Mouse (Mus musculus) midbrain, embryonic 11.5 days (tissue): ENCODE results near the gene Dgat2. TPM values are rescaled to one million over a fixed set of nuclear protein-coding genes. Genes with fewer than 3 reads are reported as not detected.

ENCODE experiments used
- ATAC-seq: fragments of 200-750 bp; cut with Nextera tagmentation; 2 replicates; pipeline ENCODE4 v1.8.0; 2017; ENCODE audit warnings: moderate TSS enrichment, moderate library complexity; ENCODE audit not compliant: low FRiP score
- DNase-seq: peaks from one replicate; pipeline ENCODE4 v3.0.0; 2015; ENCODE audit warnings: low spot score; ENCODE audit errors: missing footprints
- H3K27ac ChIP-seq: fragments of 300-500 bp; sonication (generic); 2 replicates; pipeline ENCODE4 v1.5.1; 2014; ENCODE audit warnings: low read depth, low read length
- H3K27me3 ChIP-seq: fragments of 300-500 bp; sonication (generic); 2 replicates; pipeline ENCODE4 v1.6.1; 2014; ENCODE audit warnings: mild to moderate bottlenecking, low read length, moderate library complexity, mixed read lengths; ENCODE audit not compliant: control insufficient read depth, insufficient read depth
- H3K36me3 ChIP-seq: fragments of 300-500 bp; sonication (generic); 2 replicates; pipeline ENCODE4 v1.6.1; 2014; ENCODE audit warnings: mild to moderate bottlenecking, low read length, moderate library complexity, mixed read lengths; ENCODE audit not compliant: control insufficient read depth, insufficient read depth
- H3K4me1 ChIP-seq: fragments of 300-500 bp; sonication (generic); 2 replicates; pipeline ENCODE4 v1.6.1; 2014; ENCODE audit warnings: low read length; ENCODE audit not compliant: control insufficient read depth, insufficient read depth
- H3K4me2 ChIP-seq: fragments of 300-500 bp; sonication (generic); 2 replicates; pipeline ENCODE4 v1.6.1; 2014; ENCODE audit warnings: mild to moderate bottlenecking, moderate library complexity
- H3K4me3 ChIP-seq: fragments of 300-500 bp; sonication (generic); 2 replicates; pipeline ENCODE4 v1.5.1; 2014; ENCODE audit warnings: low read depth, low read length
- H3K9ac ChIP-seq: fragments of 300-500 bp; sonication (generic); 2 replicates; pipeline ENCODE4 v1.6.1; 2014; ENCODE audit warnings: low read length
- H3K9me3 ChIP-seq: fragments of 300-500 bp; sonication (generic); 2 replicates; pipeline ENCODE4 v1.6.1; 2016; ENCODE audit warnings: low read length; ENCODE audit not compliant: control insufficient read depth
- WGBS: fragments of 180-500 bp; shearing (Covaris S2); extraction: QIAGEN DNeasy Blood & Tissue Kit; methylation state at CpG from one replicate; pipeline ENCODE4 v1.1.7; 2014; 5-methylcytosine and 5-hydroxymethylcytosine counted together
- polyA plus RNA-seq: library from polyadenylated mRNA; unstranded; fragments of >200 nt; fragmentation: Nextera tagmentation; extraction: Ambion mirVana; gene quantifications from 2 replicates; pipeline ENCODE4 v1.2.1, GENCODE M21; 2014

Dgat2 gene
- polyA plus RNA-seq, 1 experiment from 2014 or later, result 9.8 TPM

- no peaks in the 10 kb centered on the region for H3K4me1 ChIP-seq
- H3K4me2 ChIP-seq, result no peak overlapping the region
- H3K4me3 ChIP-seq, result no peak overlapping the region
- H3K9me3 ChIP-seq, result no peaks in the 10 kb centered on the region
- H3K9ac ChIP-seq, result no peak overlapping the region
- 80% methylated on average over 3 of the region's 3 CpGs for WGBS
- DNase-seq, result no peak
- H3K36me3 ChIP-seq, result no peaks in the 10 kb centered on the region
- no peak overlapping the region for H3K27ac ChIP-seq
- no peaks in the 10 kb centered on the region for H3K27me3 ChIP-seq
- ATAC-seq, result no peak
These were observed 35.0 kb upstream of the Dgat2 start for GRCm38 (mm10) chr7:99217338-99218074.

DNA sequence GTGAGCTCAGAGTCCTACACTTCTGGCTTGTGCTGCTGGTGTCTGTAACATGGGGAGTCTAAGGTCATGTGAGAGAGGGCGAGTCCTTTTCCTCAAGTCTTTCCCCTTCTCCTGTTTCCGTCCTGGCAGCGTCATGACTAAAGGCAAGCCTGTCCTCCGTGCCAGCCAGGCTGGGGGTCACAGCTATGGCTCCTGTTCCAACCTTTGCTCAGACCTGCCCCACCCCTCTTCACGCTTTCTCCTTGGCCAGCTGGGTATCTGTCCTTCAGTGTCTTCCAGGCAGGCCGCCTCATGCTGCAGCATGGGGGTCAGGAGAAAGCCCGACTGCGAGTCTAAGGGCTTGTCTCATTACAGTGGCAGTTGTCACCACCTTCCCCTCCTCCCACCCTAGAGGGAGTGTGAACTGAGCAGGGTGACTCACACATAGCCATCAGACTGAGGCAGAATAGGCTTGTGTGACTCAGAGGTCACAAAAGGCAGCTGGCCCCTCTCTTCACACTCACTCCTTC lies 32.9 kb upstream of the Dgat2 start:
- Histone ChIP-seq H3K4me1 (no peaks in the 10 kb centered on the region), H3K27ac (no peak overlapping the region), H3K9ac (no peak overlapping the region), H3K9me3 (no peaks in the 10 kb centered on the region), H3K27me3 (no peaks in the 10 kb centered on the region), H3K4me2 (no peak overlapping the region), H3K4me3 (no peak overlapping the region), H3K36me3 (no peaks in the 10 kb centered on the region)
- ATAC-seq, result no peak
- no peak for DNase-seq
- 84% methylated on average over 8 of the region's 8 CpGs for WGBS

DNA sequence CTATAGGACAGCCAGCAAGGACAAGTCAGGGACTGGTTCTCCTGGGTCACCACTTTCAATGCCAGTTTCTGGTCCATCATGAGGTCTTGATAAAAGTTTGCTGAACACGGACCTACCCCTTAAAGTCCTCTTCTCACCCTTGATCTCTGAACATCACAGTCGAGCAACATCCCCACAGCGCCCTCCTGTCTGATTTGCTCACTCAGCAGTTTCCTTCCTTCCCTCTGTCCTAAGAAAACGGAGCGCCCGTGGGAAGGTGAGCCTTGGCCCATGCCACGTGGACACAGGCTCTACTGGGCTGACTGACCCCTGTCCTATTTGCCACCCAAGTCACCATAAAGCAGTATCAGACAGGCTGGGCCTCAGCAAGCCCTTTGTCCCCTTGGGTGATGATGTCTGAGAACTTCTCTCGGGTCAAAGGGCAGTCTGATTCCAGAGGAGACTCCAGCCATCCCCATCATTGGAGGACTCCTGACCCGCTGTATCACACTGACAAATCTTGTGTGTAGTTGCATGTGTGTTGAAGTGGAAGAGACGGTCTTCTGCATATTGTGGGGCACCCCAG lies 32.2 kb upstream of the Dgat2 start:
- Histone ChIP-seq H3K4me1 (no peaks in the 10 kb centered on the region), H3K27ac (no peak overlapping the region), H3K9me3 (no peaks in the 10 kb centered on the region), H3K27me3 (no peaks in the 10 kb centered on the region), H3K9ac (no peak overlapping the region), H3K4me3 (no peak overlapping the region), H3K4me2 (no peak overlapping the region), H3K36me3 (no peaks in the 10 kb centered on the region)
- 78% methylated on average over 10 of the region's 10 CpGs for WGBS
- no peak for DNase-seq
- ATAC-seq, result no peak

DNA sequence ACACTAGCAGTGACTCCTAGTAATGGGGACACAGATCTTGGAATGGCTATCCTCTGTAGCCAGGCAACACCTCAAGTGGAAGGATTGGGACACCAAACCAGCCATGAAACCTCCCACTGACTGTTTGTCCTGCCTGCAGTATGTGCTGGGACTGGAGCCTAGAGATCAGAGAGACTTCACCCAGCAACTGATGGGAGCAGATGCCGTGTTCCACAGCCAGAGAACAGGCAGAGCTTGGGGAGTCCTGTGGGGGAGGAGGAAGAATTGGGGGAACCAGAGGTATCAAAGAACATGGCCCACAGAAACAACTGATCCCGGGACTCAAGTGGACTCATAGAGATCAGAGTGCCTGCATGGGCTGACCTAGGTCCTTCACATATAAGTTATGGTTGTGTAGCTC lies 31.2 kb upstream of the Dgat2 start:
- H3K4me2 ChIP-seq, result no peak overlapping the region
- H3K27ac ChIP-seq, result no peak overlapping the region
- no peak for DNase-seq
- H3K4me1 ChIP-seq, result no peaks in the 10 kb centered on the region
- 92% methylated on average over 2 of the region's 2 CpGs for WGBS
- no peaks in the 10 kb centered on the region for H3K9me3 ChIP-seq
- no peaks in the 10 kb centered on the region for H3K27me3 ChIP-seq
- H3K9ac ChIP-seq, result no peak overlapping the region
- ATAC-seq, result no peak
- H3K4me3 ChIP-seq, result no peak overlapping the region
- no peaks in the 10 kb centered on the region for H3K36me3 ChIP-seq

GRCm38 (mm10) chr7:99213056-99213455 lies 30.5 kb upstream of the Dgat2 start:
- H3K27me3 ChIP-seq, result no peaks in the 10 kb centered on the region
- no peaks in the 10 kb centered on the region for H3K36me3 ChIP-seq
- 86% methylated on average over 1 of the region's 1 CpGs for WGBS
- H3K4me1 ChIP-seq, result no peaks in the 10 kb centered on the region
- ATAC-seq (no peak), DNase-seq (no peak)
- no peak overlapping the region for H3K9ac ChIP-seq
- H3K27ac ChIP-seq, result no peak overlapping the region
- no peak overlapping the region for H3K4me2 ChIP-seq
- no peaks in the 10 kb centered on the region for H3K9me3 ChIP-seq
- no peak overlapping the region for H3K4me3 ChIP-seq

GRCm38 (mm10) chr7:99208704-99209103 lies 26.2 kb upstream of the Dgat2 start:
- no peak for ATAC-seq

GRCm38 (mm10) chr7:99206364-99206763 lies 23.8 kb upstream of the Dgat2 start:
- Histone ChIP-seq H3K4me2 (no peak overlapping the region), H3K27ac (no peak overlapping the region), H3K4me3 (no peak overlapping the region), H3K9me3 (no peaks in the 10 kb centered on the region), H3K9ac (no peak overlapping the region), H3K36me3 (no peaks in the 10 kb centered on the region), H3K27me3 (no peaks in the 10 kb centered on the region), H3K4me1 (no peaks in the 10 kb centered on the region)
- 77% methylated on average over 7 of the region's 7 CpGs for WGBS
- no peak for ATAC-seq
- DNase-seq, result no peak

More at GRCm38 (mm10) chr7:99208704-99209103, 26.2 kb upstream of the Dgat2 start:
- no peak overlapping the region for H3K9ac ChIP-seq
- WGBS, result 90% methylated on average over 4 of the region's 4 CpGs
- H3K36me3 ChIP-seq, result no peaks in the 10 kb centered on the region
- no peaks in the 10 kb centered on the region for H3K9me3 ChIP-seq
- H3K4me1 ChIP-seq, result no peaks in the 10 kb centered on the region
- no peaks in the 10 kb centered on the region for H3K27me3 ChIP-seq
- H3K4me2 ChIP-seq, result no peak overlapping the region
- no peak for DNase-seq
- H3K4me3 ChIP-seq, result no peak overlapping the region
- no peak overlapping the region for H3K27ac ChIP-seq

DNA sequence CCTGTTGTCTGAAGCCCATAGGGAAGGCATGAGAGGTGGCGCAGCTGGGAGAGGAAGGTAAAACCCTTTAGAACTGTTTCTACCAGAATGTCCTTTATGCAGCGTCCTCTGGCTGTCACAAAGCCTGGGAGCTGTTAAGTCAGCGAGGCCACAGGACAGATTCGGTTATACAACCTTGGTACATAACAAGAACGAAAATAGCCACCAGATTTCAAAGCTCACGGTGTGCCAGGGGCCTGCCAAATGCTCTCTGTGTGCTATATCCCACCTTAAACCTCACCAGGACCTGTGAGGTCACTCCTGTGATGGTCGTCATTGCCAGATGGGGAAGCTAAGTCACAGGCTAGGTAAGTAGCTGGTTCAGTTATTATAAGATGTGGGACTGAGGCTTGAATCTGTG lies 19.6 kb upstream of the Dgat2 start:
- Histone ChIP-seq H3K4me3 (no peak overlapping the region), H3K4me2 (no peak overlapping the region), H3K9ac (no peak overlapping the region), H3K27ac (no peak overlapping the region), H3K27me3 (no peaks in the 10 kb centered on the region), H3K36me3 (no peaks in the 10 kb centered on the region), H3K9me3 (no peaks in the 10 kb centered on the region), H3K4me1 (no peaks in the 10 kb centered on the region)
- ATAC-seq (no peak), DNase-seq (no peak)
- 83% methylated on average over 7 of the region's 7 CpGs for WGBS

GRCm38 (mm10) chr7:99200290-99200689 lies 17.8 kb upstream of the Dgat2 start:
- no peak overlapping the region for H3K27ac ChIP-seq
- H3K9me3 ChIP-seq, result no peaks in the 10 kb centered on the region
- H3K4me3 ChIP-seq, result no peak overlapping the region
- WGBS, result 53% methylated on average over 4 of the region's 4 CpGs
- DNase-seq (no peak), ATAC-seq (no peak)
- H3K4me1 ChIP-seq, result no peaks in the 10 kb centered on the region
- H3K27me3 ChIP-seq, result no peaks in the 10 kb centered on the region
- H3K9ac ChIP-seq, result no peak overlapping the region
- no peaks in the 10 kb centered on the region for H3K36me3 ChIP-seq
- no peak overlapping the region for H3K4me2 ChIP-seq
